Mouse (Mus musculus) midbrain, embryonic 12.5 days (tissue): ENCODE data around the gene Dtx2. TPM values are rescaled to one million over a fixed set of nuclear protein-coding genes. Genes with fewer than 3 reads are reported as not detected.

Experiments
- ATAC-seq: fragments of 200-750 bp; cut with Nextera tagmentation; 2 replicates; pipeline ENCODE4 v1.8.0; 2017; ENCODE audit warnings: low read depth, moderate TSS enrichment, moderate library complexity; ENCODE audit not compliant: low FRiP score
- H3K27ac ChIP-seq: fragments of 300-500 bp; sonication (generic); replicated peaks from 2 replicates; pipeline ENCODE4 v1.5.1; 2016; ENCODE audit warnings: mild to moderate bottlenecking
- H3K27me3 ChIP-seq: fragments of 300-500 bp; sonication (generic); 2 replicates; pipeline ENCODE4 v1.6.1; 2016; ENCODE audit warnings: mild to moderate bottlenecking
- H3K36me3 ChIP-seq: fragments of 300-500 bp; sonication (generic); 2 replicates; pipeline ENCODE4 v1.6.1; 2016
- H3K4me1 ChIP-seq: fragments of 300-500 bp; sonication (generic); 2 replicates; pipeline ENCODE4 v1.6.1; 2016
- H3K4me2 ChIP-seq: fragments of 300-500 bp; sonication (generic); replicated peaks from 2 replicates; pipeline ENCODE4 v1.6.1; 2016; ENCODE audit warnings: mild to moderate bottlenecking, moderate library complexity
- H3K4me3 ChIP-seq: fragments of 300-500 bp; sonication (generic); 2 replicates; pipeline ENCODE4 v1.5.1; 2016; ENCODE audit warnings: mild to moderate bottlenecking
- H3K9ac ChIP-seq: fragments of 300-500 bp; sonication (generic); replicated peaks from 2 replicates; pipeline ENCODE4 v1.6.1; 2016; ENCODE audit warnings: mild to moderate bottlenecking, moderate library complexity
- H3K9me3 ChIP-seq: fragments of 300-500 bp; sonication (generic); 2 replicates; pipeline ENCODE4 v1.6.1; 2016; ENCODE audit warnings: mild to moderate bottlenecking
- WGBS: fragments of 180-500 bp; shearing (Covaris S2); methylation state at CpG from one replicate; pipeline ENCODE4 v1.1.7; 2016; 5-methylcytosine and 5-hydroxymethylcytosine counted together
- polyA plus RNA-seq: library from polyadenylated mRNA; unstranded; fragments of >200 nt; fragmentation: Nextera tagmentation; extraction: Ambion mirVana; gene quantifications from 2 replicates; pipeline ENCODE4 v1.2.1, GENCODE M21; 2016

The Dtx2 gene
- polyA plus RNA-seq, result 30.0 and 30.7 TPM in 2 replicates

DNA sequence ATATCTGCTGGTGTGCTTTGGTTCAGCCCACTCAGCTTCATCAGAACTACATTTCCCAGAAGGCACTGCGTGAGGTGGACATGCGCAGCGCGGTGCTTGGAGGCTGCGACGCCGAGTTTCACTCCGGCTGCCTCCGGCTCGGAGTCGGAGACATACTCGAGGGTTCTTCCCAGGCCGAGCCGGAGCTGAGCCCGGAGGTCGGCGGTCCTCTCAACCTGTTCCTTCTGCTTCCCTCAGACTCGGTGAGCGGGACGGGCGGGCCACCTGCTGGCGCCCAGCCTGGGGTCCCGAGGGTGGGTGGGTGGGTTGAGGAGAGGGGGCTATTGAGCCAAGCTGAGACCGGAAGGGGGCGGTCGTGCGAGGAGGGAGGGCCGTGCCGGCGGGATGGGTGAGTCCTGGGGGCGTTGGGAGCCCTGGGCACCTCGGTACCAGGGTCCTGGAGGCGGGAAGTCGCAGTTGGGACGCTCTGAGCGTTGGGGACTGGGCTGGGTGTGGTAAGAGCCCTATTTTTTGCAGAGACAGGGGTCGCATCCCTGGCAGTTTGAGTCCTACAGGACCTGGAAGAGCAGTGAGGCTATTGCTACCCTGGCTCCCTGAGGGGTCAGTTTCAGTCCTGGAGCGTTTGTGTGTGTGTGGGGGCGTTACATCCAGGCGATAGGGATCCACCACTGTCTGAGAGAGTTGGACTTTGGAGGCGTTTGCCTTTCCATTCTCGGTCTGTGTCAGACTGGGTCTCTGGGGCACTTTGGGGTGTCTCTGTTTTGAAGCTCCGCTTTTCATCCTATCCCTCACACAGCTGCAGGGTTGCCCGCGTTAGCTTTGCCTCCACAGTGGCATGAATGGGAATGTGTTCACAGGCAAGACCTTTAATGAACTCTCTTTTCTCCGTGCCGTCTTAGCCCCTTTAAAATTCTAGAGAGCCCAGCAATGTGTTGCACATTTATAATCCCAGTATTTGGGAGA, at the start of gene Dtx2:
Gene Dtx2, plus strand, starts transcription at position 76 of the 963 bp plus-strand sequence.
- Histone ChIP-seq H3K27me3 (no peaks in the 10 kb centered on the region), H3K9ac (peak within 1 kb of the TSS; percentile 86), H3K4me1 (peaks cover 10% of the 10 kb centered on the region), H3K27ac (peak within 1 kb of the TSS; percentile 86), H3K36me3 (peaks cover 32% of the 10 kb centered on the region), H3K9me3 (no peaks in the 10 kb centered on the region), H3K4me3 (peak within 1 kb of the TSS; percentile 84), H3K4me2 (peak within 1 kb of the TSS; percentile 86)
- 1% methylated on average over 47 of the region's 47 CpGs for WGBS
- peak; percentile 94 for ATAC-seq

DNA sequence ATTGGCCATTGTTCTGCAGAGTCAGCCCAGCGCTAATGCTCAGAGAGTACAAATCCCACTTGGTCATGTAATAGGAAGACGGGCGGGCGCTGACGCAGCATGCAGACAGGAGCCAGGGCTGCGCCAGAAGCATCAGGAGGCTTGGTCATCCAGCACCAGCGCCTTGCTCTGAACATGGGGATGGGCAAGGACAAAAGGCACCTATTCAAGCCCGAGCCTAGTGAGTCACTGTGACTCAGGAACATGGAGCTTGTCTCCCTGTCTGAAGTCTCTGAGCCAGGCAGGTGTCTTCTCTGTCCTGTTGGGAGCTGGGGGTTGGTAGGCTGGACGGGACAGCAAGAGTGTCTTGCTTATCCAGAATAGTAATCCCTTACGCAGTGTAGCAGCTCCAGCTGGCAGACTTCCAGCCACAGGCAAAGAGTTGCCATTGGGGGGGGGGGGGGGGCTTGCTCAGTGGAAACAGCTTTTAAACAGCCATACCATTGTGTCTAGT, 48.6 kb upstream of the Dtx2 start:
- H3K27me3 ChIP-seq, result no peaks in the 10 kb centered on the region
- H3K4me3 ChIP-seq, result no peak overlapping the region
- H3K36me3 ChIP-seq, result no peaks in the 10 kb centered on the region
- H3K9me3 ChIP-seq, result no peaks in the 10 kb centered on the region
- H3K4me1 ChIP-seq, result peaks cover 11% of the 10 kb centered on the region
- 0 out of 2 replicates have a peak overlapping the region, but pooled peaks have one; percentile 7 for H3K4me2 ChIP-seq
- 0 out of 2 replicates have a peak, but pooled peaks have one; percentile 47 for ATAC-seq
- WGBS, result 55% methylated on average over 10 of the region's 10 CpGs
- no peak overlapping the region for H3K9ac ChIP-seq
- peak overlapping the region; percentile 27 for H3K27ac ChIP-seq

DNA sequence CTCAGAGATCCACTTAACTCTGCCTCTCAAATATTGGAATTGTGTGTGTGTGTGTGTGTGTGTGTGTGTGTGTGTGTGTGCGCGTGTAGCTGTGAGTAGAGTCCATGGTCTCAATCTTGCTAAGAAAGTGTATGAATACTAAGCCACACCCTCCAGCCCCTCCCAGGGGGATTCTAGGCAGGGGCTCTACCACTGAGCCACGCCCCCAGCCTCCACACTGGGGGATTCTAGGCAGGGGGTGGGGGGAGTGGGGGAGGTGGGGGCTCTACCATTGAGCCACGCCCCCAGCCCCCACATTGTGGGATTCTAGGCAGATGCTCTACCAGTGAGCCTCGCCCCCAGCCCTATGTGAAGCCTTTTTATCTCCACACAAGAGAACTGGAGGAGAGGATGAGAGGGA, 48.0 kb upstream of the Dtx2 start:
- 0 out of 2 replicates have a peak overlapping the region, but pooled peaks have one; percentile 7 for H3K4me2 ChIP-seq
- peaks cover 11% of the 10 kb centered on the region for H3K4me1 ChIP-seq
- H3K27me3 ChIP-seq, result no peaks in the 10 kb centered on the region
- 73% methylated on average over 5 of the region's 5 CpGs for WGBS
- no peak for ATAC-seq
- no peaks in the 10 kb centered on the region for H3K36me3 ChIP-seq
- no peak overlapping the region for H3K4me3 ChIP-seq
- H3K9me3 ChIP-seq, result no peaks in the 10 kb centered on the region
- H3K27ac ChIP-seq, result peak overlapping the region; percentile 27
- H3K9ac ChIP-seq, result no peak overlapping the region

DNA sequence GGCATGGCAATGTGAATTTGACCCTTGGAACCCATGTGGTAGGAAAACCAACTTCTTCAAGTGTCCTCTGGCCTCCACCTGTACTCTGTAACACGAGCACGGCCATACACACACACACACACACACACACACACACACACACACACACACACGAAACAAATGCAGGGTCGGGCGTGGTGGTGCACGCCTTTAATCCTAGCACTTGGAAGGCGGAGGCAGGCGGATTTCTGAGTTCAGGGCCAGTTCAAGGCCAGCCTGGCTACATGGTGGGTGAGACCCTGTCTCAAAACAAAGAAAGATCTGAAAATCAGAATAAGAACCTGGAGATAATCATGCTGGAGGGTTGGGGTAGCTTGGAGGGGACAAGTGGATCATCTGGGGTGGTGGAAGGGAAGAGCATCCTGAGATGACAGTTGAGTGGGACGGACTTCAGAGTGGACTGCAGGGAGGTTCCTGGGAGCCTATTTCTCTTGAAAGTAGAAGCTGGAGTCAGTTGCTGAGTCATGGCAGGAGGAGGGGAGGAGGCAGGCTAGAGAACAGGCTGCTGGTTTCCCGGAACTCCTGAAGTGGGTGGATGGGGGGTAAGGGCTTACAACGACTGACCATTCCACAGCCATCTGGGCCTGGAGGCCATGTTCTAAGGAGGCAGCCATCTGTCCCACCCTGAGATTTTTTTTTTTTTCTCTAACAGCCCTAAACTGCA, 43.7 kb upstream of the Dtx2 start:
- Histone ChIP-seq H3K4me1 (peaks cover 8% of the 10 kb centered on the region), H3K9ac (no peak overlapping the region), H3K4me3 (no peak overlapping the region), H3K27me3 (no peaks in the 10 kb centered on the region), H3K4me2 (no peak overlapping the region), H3K27ac (no peak overlapping the region), H3K9me3 (no peaks in the 10 kb centered on the region), H3K36me3 (no peaks in the 10 kb centered on the region)
- ATAC-seq, result no peak
- 88% methylated on average over 9 of the region's 11 CpGs for WGBS

DNA sequence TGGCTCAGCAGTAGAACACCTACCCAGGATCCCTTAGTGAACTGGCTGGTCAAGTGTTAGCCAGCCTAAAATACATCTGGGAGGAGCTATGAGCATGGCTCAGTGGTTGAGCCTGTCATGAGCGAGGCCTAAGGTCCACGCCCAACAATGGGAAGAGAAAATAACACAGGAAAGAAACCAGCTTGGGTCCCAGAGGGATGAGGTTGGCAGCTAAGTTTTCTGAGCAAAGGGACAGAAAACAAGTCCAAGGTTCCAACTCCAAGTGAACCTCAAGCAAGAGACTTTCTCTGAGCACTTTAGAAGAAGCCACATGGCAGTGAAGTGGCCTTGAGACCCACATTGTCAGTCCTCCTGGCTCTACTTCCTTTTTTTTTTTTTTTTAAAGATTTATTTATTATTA, 42.9 kb upstream of the Dtx2 start:
- Histone ChIP-seq H3K4me3 (no peak overlapping the region), H3K9ac (no peak overlapping the region), H3K27me3 (no peaks in the 10 kb centered on the region), H3K9me3 (no peaks in the 10 kb centered on the region), H3K27ac (no peak overlapping the region), H3K36me3 (no peaks in the 10 kb centered on the region), H3K4me1 (peaks cover under 1% of the 10 kb centered on the region), H3K4me2 (no peak overlapping the region)
- ATAC-seq, result no peak
- WGBS, result 92% methylated on average over 2 of the region's 2 CpGs

DNA sequence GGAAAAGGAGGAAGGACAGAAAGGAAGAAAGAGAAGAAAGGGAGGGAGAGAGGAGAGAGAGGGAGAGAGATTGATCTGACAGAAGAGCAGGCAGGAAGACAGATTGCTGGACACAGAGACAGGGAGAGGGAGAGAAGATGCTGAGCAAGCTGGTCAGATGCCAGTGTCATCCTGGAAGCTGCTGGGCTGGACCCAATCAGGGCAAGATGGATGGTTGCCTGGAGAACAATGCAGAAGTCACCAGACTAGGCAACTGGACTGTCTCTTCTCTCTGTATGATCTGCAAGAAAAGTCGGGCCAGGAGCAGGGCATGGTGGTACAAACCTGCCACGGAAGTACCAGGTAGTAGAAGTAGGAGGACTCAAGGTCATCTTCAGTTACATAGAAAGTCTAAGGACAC, 41.8 kb upstream of the Dtx2 start:
- Histone ChIP-seq H3K27ac (no peak overlapping the region), H3K9me3 (no peaks in the 10 kb centered on the region), H3K36me3 (no peaks in the 10 kb centered on the region), H3K9ac (no peak overlapping the region), H3K4me3 (no peak overlapping the region), H3K27me3 (no peaks in the 10 kb centered on the region), H3K4me1 (0 out of 2 replicates have a peak, but pooled peaks cover 6% of the 10 kb centered on the region), H3K4me2 (no peak overlapping the region)
- WGBS, result 88% methylated on average over 2 of the region's 2 CpGs
- no peak for ATAC-seq

DNA sequence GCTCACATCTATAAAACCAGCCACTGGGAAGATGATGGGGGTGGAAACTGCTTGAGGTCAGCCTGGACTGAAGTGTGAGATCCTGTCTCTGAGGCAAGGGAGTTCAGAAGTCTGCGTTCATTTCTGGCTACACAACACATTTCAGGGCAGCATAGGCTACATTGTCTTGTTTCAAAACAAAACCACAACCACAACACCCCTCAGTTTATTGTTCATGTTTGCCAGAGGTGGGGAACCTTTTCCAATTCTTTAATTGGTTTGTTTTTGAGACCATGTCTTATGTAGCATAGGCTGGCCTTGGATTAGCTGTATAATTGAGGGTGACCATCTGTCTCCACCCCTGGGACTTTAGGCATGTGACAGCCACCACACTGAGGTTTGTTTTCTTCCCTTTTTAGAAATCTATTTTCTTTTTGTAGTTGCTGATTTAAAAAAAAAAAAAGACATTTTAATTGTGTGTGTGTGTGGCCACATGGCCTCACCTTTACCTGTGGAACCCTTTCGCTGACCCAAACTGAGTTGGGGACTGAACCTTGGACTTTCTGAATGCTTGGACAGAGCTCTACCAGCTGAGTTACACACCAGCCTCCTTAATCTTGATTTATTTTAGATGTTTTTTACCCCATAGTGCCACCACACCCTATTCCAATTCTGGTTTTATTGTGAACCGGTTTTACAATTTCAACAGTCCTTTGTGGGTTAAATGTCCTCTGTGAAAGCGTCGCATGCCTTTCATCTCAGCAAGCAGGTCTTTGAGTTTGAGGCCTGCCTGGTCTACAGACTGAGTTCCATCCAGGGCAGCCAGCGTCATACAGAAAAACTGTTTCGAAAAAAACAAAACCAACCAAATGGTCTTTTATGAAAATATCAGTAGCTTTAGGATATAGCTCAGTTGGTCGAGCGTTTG, 38.0 kb upstream of the Dtx2 start:
- no peak for ATAC-seq
- Histone ChIP-seq H3K27me3 (no peaks in the 10 kb centered on the region), H3K4me1 (0 out of 2 replicates have a peak, but pooled peaks cover 6% of the 10 kb centered on the region), H3K9me3 (no peaks in the 10 kb centered on the region), H3K27ac (peak overlapping the region; percentile 79), H3K36me3 (no peaks in the 10 kb centered on the region), H3K4me2 (peak overlapping the region; percentile 43), H3K9ac (peak overlapping the region; percentile 8; the same call in 1 of the 2 replicates), H3K4me3 (no peak overlapping the region)
- 88% methylated on average over 9 of the region's 9 CpGs for WGBS

DNA sequence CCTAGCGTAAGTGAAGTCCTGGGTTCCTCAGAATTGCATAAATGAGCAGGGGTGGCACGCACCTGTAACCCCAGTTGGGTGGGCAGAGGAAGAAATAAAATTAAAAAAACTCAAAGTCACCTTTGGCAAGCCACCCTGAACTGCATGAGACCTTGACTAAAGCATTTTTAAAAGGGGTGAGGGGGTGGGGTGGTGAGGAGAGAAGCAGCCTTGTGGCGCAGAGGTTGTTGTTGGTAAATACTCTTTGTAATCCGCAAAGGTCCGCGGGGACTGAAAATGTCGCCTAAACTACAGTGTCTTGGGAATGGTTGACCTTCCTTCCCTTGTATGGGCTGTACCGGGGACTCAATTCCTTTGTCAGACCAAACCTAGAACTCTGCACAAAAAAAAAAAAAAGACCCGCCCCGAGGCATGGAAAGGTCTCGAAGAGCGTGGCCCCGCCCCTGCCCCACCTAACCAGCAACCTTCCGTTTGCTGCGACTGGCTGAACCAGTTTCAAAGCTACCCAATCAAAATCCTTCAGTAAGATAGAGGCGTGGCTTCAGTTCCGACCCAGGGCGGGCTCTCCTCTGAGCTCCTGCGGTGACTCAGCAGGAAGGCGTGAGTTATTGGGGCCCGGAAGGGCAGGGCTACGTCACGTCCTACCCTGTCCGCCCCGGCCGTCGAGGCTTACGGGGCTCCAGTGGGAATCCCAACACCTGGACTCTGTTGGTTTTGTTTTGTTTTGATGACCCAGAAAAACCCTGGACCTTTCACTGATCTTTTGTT, 37.2 kb upstream of the Dtx2 start:
- H3K4me3 ChIP-seq, result peak overlapping the region; percentile 29
- WGBS, result 9% methylated on average over 28 of the region's 28 CpGs
- ATAC-seq, result peak; percentile 77
- H3K9me3 ChIP-seq, result no peaks in the 10 kb centered on the region
- peak overlapping the region; percentile 43 for H3K4me2 ChIP-seq
- peak overlapping the region; percentile 8; the same call in 1 of the 2 replicates for H3K9ac ChIP-seq
- peak overlapping the region; percentile 79 for H3K27ac ChIP-seq
- 0 out of 2 replicates have a peak, but pooled peaks cover 10% of the 10 kb centered on the region for H3K4me1 ChIP-seq
- no peaks in the 10 kb centered on the region for H3K36me3 ChIP-seq
- H3K27me3 ChIP-seq, result no peaks in the 10 kb centered on the region

DNA sequence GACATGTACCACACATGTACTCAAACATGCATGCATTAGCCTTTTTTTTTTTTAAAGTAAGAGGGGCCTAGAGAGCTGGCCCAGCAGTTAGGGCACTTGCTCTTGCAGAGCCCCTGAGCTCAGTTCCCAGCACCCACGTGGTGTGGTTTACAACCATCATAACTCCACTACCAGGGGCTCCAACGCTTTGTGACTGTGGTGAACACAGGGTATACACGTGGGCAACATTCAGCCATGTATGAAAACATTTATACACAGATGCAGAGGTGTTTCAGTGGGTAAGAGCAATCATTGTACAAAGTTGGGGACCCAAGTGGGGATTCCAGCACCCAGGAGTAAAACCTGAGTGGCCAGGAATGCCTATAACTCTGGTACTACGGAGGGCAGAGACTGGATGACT, 36.2 kb upstream of the Dtx2 start:
- Histone ChIP-seq H3K27me3 (no peaks in the 10 kb centered on the region), H3K9me3 (no peaks in the 10 kb centered on the region), H3K4me3 (no peak overlapping the region), H3K36me3 (no peaks in the 10 kb centered on the region), H3K27ac (no peak overlapping the region), H3K9ac (no peak overlapping the region), H3K4me1 (peaks cover 15% of the 10 kb centered on the region), H3K4me2 (no peak overlapping the region; the same call in 1 of the 2 replicates)
- no peak for ATAC-seq
- 94% methylated on average over 4 of the region's 4 CpGs for WGBS

DNA sequence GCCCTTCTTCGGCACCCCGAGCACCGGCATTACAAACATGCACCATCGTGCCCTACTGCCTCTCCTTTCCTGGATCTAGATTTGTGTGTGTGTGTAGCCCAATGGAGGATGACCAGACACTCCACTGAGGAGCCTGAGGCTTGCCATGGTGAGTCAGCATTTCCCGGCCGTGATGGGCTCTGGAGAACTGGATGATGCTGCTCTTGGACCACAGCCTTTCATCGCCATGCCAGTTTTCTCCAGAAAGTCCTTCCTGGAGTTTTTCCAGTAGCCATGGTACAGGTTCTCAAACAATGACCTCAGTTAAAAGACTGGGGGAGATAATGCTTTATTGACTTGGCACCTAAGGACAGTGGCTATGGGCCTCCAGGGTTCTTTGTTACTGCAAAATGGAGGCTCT, 34.7 kb upstream of the Dtx2 start:
- Histone ChIP-seq H3K9ac (no peak overlapping the region), H3K4me2 (no peak overlapping the region), H3K9me3 (no peaks in the 10 kb centered on the region), H3K27ac (no peak overlapping the region), H3K36me3 (no peaks in the 10 kb centered on the region), H3K27me3 (0 out of 2 replicates have a peak, but pooled peaks cover 6% of the 10 kb centered on the region), H3K4me3 (no peak overlapping the region), H3K4me1 (peaks cover 15% of the 10 kb centered on the region)
- no peak for ATAC-seq
- 95% methylated on average over 7 of the region's 7 CpGs for WGBS
